Mouse (Mus musculus) frontal cortex, postnatal 25 days (tissue): ENCODE results near the gene Per1.

Experiments
- DNase-seq, 2 experiments: peaks; one replicate each; pipeline ENCODE4 v3.0.0; 2022; ENCODE audit warnings: low spot score in 2 of 2

Per1 gene

DNA sequence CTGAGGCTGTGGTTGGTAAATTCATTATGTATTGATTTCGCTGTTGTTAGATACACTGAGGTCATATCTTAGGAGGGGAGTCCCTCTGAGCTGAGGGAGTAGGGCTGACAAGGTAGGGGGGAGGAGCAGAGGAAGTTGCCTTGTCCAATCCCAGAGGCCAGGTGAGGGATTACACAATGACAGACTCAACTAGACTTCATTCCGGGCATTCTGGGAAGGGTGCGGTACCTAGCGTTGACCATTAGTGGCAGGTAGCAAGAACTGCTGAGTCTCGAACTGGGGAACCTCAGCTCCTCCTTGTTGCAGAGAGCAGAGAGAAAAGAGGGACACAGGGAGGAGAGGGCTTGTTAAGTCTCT is 38.5 kb downstream of the Per1 start:
- no peak for DNase-seq

DNA sequence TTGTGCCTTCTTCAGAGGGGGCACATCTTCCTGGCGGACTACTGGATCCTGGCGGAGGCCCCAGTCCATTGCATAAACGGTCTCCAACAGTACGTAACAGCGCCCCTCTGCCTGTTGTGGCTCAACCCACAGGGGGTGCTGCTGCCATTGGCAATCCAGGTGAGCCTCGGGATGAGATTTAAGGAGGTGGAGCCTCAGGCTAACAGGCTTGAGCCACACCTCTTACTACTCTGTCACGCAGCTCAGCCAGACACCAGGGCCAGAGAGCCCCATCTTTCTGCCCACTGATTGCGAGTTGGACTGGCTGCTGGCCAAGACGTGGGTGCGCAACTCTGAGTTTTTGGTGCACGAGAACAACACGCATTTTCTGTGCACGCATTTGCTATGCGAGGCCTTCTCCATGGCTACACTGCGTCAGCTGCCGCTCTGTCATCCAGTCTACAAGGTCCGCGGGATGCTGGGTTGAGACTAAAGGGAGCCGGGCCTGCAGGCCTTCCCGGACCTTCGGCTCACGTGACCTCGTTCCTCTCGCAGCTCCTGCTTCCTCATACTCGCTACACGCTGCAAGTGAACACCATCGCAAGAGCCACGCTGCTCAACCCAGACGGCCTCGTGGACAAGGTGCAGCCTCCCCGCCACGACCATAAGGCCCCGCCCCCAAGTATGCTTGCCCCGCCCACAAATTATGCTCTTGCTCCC is 39.1 kb downstream of the Per1 start:
- peak in 1 of 2 experiments; percentile 64 for DNase-seq

DNA sequence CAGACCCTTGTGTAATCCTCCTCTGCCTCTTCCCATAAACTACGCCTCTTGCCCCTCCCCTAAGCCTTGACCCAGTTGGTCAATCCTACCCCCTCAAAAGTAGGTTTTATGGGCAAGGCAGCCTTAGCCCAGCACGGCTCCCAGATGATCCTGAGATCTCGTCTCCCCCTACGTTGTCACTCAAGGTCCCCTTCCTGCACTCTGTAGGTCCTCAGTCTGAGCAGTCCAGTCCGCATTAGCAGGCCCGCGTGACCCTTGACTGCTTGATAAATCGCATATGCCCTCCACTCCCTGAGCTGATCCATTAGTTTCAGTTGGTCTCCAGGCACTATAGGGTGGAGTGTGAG is 39.6 kb downstream of the Per1 start:
- no peak for DNase-seq

DNA sequence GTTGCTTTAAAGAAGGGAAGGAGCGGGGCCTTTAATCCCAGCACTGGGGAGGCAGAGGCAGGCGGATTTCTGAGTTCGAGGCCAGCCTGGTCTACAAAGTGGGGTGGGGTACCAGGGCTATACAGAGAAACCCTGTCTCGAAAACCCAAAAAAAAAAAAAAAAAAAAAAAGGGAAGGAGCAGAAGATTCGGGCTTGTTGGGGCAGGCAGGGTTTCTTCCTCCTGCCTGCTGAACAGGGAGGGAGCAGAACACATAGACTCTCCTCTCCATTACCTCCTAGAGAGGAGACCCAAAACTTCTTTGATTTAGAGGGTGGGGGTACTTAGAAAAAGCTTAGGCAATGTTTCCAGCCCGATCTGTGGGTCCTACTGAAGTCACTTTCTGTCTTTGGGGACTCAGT is 40.3 kb downstream of the Per1 start:
- no peak for DNase-seq

DNA sequence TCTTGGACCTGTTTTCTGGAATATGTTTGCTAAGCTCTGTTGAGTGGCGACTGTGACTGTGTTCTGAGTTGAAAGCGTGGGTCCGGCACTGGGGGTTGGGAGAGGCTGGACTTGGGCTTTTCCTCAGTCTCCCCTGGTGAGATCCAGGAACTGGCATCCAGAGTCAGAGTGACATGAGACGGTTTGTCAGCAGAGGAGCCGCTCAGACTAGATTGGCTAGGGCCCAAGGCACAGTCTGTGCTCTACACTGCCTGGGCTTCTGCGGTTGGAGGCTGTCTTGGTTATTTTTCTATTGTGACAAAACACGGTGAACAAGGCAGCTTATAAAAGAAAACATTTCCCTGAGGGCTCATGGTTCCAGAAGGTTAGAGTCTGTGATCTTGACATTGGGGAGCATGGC is 52.5 kb downstream of the Per1 start:
- DNase-seq, result no peak

DNA sequence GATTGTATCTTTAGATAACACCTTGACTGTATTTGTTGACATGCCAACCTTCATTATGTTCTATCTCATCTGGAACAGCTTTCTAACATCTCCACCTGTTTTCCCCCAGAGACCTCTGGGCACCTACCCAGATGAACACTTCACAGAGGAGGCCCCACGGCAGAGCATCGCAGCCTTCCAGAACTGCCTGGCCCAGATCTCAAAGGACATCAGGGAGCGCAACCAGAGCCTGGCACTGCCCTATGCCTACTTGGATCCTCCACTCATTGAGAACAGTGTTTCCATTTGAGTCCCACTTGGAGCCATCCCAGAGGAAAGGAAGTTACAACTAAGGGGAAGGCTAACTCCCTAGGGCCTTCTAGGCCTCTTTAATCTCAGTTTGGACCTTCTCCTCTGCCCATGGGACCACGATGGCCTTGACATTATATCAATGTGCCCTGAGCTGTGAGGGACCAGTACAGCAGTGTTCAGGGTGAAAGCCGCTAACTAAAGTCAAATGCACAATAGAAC is 53.5 kb downstream of the Per1 start:
- no peak for DNase-seq

DNA sequence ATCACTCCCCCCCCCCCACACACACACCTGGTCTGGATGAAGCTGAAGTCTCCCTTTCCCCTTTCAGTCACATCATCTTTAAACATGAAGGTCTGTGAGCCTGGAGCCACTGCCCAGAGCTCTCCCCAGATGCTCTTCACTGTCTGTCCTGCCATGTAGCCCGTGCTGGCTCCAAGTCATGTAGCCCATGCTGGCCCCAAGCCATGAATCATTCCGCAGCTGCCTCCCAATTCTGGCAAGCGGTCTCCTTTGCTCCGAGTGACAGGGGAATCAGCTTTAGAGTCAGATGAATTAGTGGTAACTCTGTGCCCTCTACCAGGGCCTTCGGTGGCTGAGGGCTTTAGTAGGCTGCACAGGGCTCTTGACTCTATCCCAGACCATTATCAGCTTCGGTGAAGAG is 54.7 kb downstream of the Per1 start:
- no peak for DNase-seq

DNA sequence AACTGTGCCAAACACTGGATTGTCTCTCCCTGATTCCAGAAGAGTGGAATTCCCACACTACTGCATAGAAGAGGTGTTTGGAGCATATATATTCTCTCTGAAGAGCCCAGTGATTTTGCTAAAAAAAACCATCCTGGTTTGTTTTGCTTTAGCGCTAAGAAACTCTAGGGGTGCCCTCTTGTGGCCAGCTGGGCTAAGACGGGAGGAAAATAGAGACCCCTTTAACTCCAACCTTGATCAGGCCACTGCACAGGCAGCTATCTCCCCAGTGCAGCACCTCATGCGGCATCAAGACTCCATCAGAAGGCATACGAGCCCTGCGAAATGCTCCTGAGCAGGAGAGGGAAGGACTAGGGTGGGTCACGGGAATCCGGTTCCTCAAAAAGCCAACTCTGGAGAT is 55.4 kb downstream of the Per1 start:
- DNase-seq, result peak; percentile 43 to 51

DNA sequence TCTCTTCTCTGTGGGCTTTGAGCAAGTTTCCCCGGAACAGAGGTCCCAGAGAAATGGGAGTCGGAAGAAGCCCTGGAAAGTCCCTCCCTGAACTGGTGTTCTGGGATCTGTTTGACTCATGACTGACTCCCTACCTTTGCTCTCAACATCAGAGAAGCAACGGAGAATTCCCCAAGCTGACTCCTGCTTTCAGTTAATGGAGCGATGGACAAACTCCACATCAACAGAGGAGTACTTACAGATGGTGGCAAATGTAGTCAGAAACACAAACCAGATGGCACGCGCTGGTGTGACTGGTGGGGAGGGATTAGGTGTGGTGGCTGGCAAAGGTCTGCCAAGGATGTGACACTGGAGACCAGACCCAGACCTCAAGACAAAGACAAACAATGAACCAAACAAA is 56.0 kb downstream of the Per1 start:
- DNase-seq, result no peak

DNA sequence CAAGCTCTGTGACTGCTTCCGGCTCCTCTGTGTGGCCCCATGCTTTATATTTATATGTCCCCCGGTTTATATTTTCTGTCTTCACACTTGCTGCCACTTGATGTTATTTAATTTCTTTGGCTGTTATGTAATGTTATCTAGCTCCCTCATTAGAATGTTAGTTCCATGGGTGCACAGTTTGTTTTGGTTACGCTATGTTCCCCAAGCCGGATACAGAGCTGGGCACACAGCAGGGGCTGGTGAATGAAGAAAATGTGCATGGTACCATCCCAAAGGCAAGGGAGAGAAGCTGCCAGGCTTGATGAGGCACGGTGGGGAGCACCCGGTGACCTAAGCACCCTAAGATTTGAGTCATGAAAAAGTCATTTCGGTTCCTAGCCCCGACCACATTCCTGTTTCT is 58.8 kb downstream of the Per1 start:
- no peak for DNase-seq

DNA sequence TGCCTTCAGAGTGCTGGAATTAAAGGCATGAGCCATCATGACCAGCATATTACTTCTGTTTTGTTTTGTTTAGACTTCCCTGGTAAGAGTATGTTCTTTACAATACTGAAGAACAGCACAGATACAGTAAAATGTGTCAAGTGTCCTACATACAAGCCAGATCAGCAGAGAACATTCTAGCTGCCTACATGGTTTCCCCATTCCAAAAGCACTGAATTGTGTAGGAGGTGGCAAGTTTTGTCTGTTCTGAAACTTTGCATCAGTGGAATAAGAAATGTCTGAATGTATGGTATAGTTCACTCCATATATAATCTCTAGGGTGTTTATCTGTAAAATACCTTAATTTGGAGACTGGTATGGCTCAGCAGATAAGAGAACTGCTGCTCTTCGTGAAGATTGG is 60.3 kb downstream of the Per1 start:
- no peak for DNase-seq

DNA sequence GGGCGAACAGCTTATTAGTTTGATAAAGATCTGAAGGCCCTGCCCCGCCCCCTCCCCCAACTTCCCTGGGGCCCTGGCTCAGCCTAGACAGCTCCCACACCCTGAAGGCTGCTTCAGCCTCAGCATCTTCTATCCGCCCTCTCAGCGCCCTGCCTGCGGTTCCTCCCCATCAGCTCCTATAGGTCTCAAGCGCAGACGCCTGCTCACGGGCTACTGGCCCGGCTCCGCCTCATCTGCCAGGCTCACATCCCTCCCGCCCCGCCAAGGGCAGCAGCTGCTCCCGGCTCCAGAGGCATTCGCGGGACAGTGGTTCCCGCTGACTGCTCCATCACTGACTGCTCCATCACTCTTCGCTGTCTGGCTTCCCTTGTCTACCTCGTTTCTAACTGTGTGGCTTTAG is 61.8 kb downstream of the Per1 start, which contains the start of gene Alox12b:
TSS of gene Alox12b (plus strand) at position 190 of the 400 bp plus-strand sequence.
- no peak for DNase-seq
